Mouse (Mus musculus): ENCODE results near the gene Ephx4.
"Not testable (repeated sequence)": the region's sequence is repeated elsewhere in the genome, so short reads cannot be mapped to it uniquely, and the experiment has no call there.

Ephx4 gene

DNA sequence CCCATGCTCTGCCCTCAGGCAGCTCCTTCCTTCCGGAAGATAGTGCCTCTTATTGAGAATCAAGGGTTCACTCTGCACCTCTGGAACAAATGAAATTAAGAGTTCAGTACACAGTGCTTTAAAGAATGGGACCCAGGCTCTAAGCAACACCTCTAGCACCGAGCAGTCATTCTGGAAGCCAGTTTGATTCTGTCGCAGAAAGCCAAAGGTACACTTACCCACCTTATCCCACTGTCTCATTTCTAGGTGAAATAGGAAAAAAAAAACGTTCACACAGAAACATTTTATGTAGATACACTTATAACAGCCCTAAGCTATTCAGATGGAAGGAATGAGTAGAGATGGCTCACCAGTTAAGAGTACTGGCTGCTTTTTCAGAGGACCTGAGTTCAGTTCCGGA lies at the start of gene Ephx4:
Gene Ephx4, plus strand, starts transcription at position 301 of the 400 bp plus-strand sequence.
- no peak for DNase-seq

- DNase-seq, result no peak
Observed at GRCm38 (mm10) chr5:107353981-107354380, 48.6 kb upstream of the Ephx4 start.

DNA sequence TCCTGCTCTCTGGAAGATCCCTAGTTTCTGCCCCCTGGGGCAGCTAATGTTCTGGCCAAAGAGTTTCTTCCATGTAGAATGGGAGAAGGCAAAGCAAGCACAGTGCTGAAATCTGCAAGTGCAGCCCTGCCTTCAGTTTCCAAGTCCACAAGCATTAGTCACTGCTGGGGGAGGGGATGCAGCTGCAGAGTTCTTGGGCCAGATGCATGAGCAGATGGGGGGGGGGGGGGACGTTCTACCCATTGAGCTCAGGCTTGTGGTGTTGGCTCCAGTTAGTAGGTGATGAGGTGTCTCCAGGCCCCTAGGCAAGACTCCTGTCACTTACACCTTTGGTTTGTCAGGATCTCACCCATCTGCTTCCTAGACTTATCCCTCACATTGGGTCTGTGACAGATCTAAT lies 46.7 kb upstream of the Ephx4 start:
- DNase-seq, result peak; percentile 41

DNA sequence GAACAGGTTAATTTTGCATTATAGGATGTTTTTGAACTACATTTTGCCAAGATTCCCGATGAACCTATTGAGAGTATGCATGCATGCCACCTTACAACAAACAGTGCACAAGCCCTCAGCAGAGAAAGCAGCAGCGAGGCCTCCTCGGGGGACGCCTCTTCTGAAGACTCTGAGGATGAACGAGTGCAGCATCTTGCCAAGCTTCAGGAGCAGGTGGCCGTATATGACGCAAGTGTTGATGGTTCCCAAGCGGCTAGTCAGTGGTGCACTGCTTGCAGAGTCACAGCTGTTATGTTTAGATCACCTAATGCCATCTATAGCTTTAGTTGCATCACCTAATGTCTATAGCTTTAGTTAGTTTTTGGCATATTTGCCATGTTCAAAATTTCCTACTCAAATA lies 44.8 kb upstream of the Ephx4 start:
- no peak for DNase-seq

DNA sequence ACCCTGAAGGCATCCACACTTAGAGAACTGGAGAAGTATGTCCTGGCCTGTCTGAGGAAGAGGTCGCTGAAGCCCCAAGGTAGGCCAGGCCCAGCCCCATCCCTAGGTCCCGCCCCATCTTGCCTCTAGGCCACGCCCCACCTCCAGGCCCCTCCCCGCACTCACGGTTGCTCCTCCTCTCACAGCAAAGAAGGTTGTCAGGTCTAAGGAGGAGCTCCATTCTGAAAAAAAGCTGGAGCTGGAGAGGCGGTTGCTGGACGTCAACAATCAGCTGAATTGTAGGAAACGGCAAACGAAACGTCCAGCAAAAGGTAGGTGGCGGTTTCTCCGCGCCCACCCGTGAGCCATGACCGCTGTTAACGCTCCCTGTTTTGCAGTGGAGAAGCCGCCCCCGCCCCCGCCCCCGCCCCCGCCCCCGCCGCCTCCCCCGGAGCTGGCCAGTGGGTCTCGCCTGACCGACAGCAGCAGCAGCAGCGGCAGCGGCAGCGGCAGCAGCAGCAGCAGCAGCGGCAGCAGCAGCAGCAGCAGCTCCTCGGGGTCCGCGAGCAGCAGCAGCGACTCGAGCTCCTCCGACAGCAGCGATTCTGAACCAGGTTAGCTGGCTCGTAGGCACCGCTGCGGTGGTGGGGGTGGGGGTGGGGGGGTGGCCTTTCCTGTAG lies 43.0 kb upstream of the Ephx4 start:
- DNase-seq, result peak; percentile 87

DNA sequence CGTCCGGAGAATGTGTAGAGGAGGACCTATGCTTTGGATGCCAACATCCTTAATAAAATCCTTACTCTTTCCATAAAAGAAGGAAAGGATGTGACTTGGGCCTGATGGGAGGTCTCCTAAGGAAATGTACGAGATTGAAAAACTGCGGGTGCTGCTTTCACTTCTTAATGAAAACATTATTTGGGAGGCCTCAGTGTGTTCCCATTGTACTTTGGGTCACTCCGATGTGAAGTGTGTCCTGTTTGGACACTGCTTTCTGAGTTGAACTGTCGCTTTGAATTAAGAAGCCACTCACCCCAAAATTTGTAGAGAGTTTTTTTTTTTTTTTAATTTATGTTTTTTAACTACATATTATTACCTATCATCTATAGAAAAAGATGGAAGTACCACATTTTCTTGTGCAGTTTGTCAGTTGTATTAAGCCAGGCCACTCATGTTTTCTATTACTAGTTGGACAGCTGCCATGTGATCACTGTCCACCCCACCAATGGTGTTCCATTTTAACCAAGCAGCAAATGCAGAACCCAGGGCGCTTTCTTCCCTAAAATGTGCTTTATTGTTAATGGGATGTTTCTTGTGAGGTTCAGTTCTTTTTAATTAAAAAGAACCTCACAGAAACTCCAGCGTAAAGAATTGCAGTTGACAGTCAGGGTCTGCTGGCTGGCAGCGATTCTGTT lies 42.3 kb upstream of the Ephx4 start:
- no peak for DNase-seq

GRCm38 (mm10) chr5:107370040-107370439 lies 32.5 kb upstream of the Ephx4 start:
- no peak for DNase-seq

DNA sequence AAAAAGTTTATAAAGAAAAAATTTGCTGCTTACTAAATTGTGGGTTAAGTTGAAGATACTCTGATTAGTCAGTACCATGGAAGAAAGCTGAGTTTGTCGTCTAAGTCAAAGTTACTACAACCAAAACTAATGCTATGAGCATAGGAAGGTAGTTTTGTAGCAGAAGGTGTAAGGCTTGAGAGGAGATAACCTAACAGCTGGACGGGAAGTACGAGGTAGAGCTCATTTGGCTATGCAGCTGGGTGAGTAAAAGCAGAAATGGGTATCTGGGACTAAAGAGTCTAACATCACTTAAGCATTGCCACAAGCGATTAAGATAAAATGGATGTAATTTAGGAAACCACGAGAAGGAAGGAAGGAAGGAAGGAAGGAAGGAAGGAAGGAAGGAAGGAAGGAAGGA lies 31.2 kb upstream of the Ephx4 start:
- DNase-seq, result no peak

GRCm38 (mm10) chr5:107373256-107373655 lies 29.3 kb upstream of the Ephx4 start:
- no peak for DNase-seq

- DNase-seq, result not testable (repeated sequence)
Observed at GRCm38 (mm10) chr5:107386448-107386847, 16.1 kb upstream of the Ephx4 start.

- DNase-seq, result no peak
Observed at GRCm38 (mm10) chr5:107387788-107388187, 14.7 kb upstream of the Ephx4 start.

- no peak for DNase-seq
Observed at GRCm38 (mm10) chr5:107389373-107389772, 13.2 kb upstream of the Ephx4 start.

DNA sequence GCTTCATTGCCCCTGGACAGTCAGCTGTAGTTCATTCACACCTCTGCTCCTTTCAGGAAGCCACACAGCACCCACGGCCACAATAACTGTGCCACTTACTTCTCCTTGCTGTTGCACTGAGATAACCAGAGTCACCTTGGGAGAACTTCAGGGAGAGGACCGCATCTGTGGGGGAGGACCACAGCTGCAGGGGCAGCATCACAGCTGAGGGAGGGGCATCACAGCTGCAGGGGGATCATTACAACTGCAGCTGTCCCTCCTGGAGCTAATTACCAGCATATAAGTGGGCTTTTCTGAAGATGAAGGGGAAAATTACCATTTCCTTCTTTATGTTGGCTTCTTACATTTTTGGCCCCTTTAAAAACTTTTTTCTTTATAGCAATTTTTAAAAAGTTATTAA lies 8.1 kb upstream of the Ephx4 start:
- DNase-seq, result no peak

GRCm38 (mm10) chr5:107403011-107403946 lies 743 bp downstream of the Ephx4 start:
- DNase-seq, result no peak

GRCm38 (mm10) chr5:107403947-107404684 lies 1.6 kb downstream of the Ephx4 start:
- DNase-seq, result peak; percentile 73

DNA sequence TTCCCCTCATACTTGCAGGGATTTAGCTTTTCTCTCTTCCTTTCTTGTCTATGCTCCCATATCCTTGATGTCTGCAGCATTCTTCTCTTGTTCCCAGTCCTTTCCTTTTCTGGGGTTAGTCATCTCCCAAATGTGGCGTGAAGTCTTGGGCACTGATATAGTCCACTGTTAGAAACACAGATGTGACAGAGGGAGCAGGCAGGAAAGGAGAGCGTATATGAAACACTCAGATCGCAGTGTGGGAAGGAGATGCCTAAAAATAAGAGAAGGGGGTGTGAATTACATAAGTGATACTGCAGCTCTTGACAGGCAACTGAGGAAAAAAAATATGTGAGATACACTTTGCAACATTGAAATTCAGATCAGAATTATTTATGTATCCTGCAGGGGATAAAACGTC lies 2.8 kb downstream of the Ephx4 start:
- DNase-seq, result peak; percentile 82

DNA sequence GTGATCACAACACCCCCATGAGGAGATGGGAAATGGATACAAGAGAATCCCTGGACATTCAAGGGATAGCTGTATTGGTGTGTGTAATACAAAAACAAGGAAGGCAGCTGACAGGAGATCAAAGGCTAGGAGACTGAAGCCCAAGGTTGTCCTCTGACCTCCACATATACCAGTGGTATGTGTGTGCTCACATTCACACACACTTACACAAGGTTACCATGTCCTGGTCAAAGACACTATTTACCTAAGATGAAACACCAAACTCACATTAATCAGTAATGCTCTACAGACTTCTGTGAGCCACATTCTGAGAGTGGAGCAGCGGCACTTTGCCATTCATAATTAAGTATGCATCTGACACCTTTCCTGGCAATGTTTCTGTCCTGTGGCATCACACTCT lies 7.8 kb downstream of the Ephx4 start:
- DNase-seq, result no peak

DNA sequence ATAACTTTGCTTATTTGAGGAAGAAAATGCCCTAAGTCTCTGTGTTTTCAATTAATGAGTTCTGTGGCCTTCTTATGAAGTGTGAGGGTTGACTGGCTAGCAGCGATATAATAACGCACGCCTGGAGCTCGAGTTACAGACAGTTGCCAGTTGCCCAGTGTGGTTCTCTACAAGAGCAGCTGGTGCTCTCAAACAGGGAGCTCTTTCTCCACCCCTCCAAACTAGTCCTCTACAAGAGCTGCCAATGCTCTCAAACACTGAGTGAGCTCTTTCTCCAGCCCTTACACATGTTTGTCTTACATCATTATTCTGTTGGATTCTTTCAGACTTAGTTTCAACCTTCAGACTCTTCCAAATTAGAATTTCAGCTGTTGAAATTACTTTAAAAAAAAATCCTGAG lies 8.8 kb downstream of the Ephx4 start:
- DNase-seq, result peak; percentile 64

DNA sequence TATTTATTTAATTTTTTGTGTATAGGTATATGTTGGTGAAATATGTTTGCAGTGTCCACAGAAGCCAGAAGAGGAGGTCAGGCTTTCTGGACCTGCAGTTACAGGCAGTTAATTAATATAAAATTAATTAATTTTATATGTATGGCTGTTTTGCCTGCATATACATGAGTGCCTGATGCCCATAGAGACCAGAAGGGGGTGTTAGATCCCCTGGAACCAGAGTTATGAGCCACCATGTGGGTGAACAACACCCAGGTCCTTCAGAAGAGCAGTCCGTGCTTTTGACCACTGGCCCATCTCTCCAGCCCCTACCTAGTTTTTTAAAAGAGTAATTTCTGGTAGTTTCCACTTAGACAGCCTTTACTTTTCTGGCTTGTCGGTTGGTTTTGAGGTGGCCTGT lies 9.7 kb downstream of the Ephx4 start:
- no peak for DNase-seq

DNA sequence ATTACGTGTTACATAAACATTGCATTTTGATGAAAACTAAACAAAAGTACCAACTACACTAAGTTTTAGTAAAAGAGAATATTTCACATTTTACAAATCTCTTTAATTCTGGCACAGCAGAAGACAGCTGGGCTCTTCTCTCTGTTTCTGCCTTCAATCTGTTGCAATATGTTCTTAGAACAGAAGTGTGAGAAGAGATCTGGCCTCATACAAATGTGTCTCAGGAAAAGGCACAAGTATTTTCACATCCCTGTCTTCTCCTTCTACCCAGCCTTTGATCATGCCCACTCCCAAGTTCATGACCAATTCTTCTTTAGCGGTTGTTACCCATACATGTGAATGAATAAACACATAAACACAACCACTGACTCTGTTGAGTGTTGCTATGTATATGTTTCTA lies 12.6 kb downstream of the Ephx4 start:
- peak; percentile 70 for DNase-seq

DNA sequence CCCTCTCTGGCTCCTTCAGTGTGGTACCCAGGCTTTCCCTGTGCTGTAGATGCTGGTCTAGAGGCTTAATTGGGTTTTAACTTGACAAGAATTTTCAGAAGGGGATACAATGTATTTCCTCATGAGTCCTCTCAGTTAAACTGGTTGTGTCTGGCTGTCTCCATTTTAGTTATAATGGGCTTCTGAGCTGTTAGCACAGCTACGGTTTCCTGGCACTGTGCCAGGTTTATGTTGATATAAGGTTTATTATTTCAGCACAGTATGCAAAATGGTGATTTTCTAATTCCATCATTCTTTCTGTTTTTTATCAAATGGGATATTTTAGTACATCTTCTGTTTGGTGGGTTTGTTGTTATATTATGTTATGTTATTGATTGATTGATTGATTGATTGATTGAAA lies 19.1 kb downstream of the Ephx4 start:
- DNase-seq, result no peak

DNA sequence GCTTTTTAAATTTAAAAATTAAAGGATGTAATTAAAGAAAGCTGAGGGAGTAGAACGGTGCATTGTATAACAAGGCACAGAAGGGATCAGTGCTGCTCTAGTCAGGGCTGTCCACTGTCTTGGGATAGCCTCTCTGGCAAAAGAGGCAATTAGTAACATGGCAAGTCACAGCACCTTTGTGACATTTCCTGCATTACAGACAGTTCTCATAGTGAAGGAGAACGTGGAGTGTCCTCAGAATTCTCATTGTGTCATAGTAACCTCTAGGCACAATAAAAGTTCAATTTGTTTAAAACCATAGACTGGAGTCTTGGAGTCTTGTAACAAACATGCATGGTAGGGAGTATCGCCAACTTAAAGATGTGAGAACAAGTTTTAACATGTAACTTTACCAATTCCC lies 28.7 kb downstream of the Ephx4 start, which contains the start of gene Lpcat2b:
Gene Lpcat2b, plus strand, starts transcription at position 301 of the 400 bp plus-strand sequence.
- no peak for DNase-seq

DNA sequence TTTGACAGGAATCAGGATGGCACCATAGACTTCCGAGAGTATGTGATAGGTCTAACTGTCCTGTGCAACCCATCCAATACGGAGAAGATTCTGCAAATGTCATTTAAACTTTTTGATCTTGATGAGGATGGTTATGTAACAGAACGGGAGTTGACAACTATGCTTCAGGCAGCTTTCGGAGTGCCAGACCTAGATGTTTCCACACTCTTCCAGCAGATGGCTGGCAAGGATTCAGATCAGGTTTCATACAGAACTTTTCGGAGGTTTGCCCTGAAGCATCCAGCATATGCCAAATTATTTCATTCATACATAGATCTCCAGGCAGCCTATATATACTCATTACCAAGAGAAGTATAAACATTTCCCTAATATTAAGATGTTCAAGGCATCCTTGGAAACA lies 31.5 kb downstream of the Ephx4 start:
- DNase-seq, result no peak

All from layer of hippocampus, adult 9-11 months (tissue).